Comparison of ENCODE assay signal across 8 mouse cellular contexts in genomic region chr6:124856916-124857839, GRCm38 (mm10). TPM values are rescaled to one million over a fixed set of nuclear protein-coding genes. Genes with fewer than 3 reads are reported as not detected.
A peak's percentile ranks its signal among the peaks of the same experiment; 100 is the strongest.
DNase-seq lines count a peak whose midpoint lies in the region; ATAC-seq and TF ChIP-seq lines count a peak whose summit lies in the region.

Gene P3h3, minus strand, starts transcription at chr6:124857752.

- H3K9ac ChIP-seq in hindbrain, embryonic 14.5 days, result peak within 1 kb of the TSS; percentile 96

- H3K4me1 ChIP-seq in hindbrain, embryonic 14.5 days (replicated peaks; ENCODE audit: control insufficient read depth, insufficient read depth, low read length), result peaks cover 42% of the 10 kb centered on the region

- ATAC-seq in Patski, result peak; percentile 62
- peak; percentile 89 for ATAC-seq in hindbrain, embryonic 14.5 days (ENCODE audit: low FRiP score)

- in situ Hi-C loops in Patski (cut with MboI; ENCODE audit: low pct_unique_long_range_greater_than_20kb), result no loop called here

- no peaks in the 10 kb centered on the region for H3K9me3 ChIP-seq in hindbrain, embryonic 14.5 days (ENCODE audit: control insufficient read depth, low read length)

- DNase-seq in Patski (ENCODE audit: low read depth, low spot score), result no peak
- DNase-seq in cerebellum, postnatal 10 days, result peak; percentile 95
- peak; percentile 84 to 87 for DNase-seq in frontal cortex, postnatal 36 days (ENCODE audit: low spot score in 2 of 2)
- DNase-seq in hindbrain, embryonic 14.5 days (ENCODE audit: low spot score), result peak; percentile 84
- DNase-seq in left cerebral cortex, adult 18-20 months (ENCODE audit: low spot score in 2 of 2), result peak; percentile 78 to 89
- peak; percentile 87 to 88 for DNase-seq in lung, postnatal 4 days
- DNase-seq in retina, postnatal 1 day, result peak; percentile 91
- DNase-seq in thymus, postnatal 4 days, result peak; percentile 86

- peak within 1 kb of the TSS; percentile 71 for H3K4me3 ChIP-seq in hindbrain, embryonic 14.5 days (replicated peaks; ENCODE audit: low read length)

- peak within 1 kb of the TSS; percentile 83 for H3K4me2 ChIP-seq in hindbrain, embryonic 14.5 days (replicated peaks)

- TF ChIP-seq CTCF in Patski (IDR thresholded peaks at IDR 0.05), result no peak

- POLR2A ChIA-PET in Patski (lab: Charles Lee), result interaction anchor here (0.6 kb wide), 1 partner anchor 55 kb away, joined by 6 read pairs; no protein-coding TSS in a partner anchor

- H3K36me3 ChIP-seq in hindbrain, embryonic 14.5 days (replicated peaks; ENCODE audit: control insufficient read depth, insufficient read depth), result peaks cover 24% of the 10 kb centered on the region

- WGBS in hindbrain, embryonic 14.5 days, result under 1% methylated on average over 57 of the region's 86 CpGs

- peak within 1 kb of the TSS; percentile 98 for H3K27ac ChIP-seq in hindbrain, embryonic 14.5 days

- CTCF ChIA-PET in Patski (lab: Charles Lee), result interaction anchor here (0.6 to 1.2 kb wide), 3 partner anchors 11 to 417 kb away, joined by 3 to 7 read pairs (median 3); partner anchors contain the start of gene Mlf2

- H3K27me3 ChIP-seq in Patski, result no peaks in the 10 kb centered on the region
- H3K27me3 ChIP-seq in hindbrain, embryonic 14.5 days (ENCODE audit: control insufficient read depth, insufficient read depth, low read length), result no peaks in the 10 kb centered on the region

RNA-seq across cellular contexts. Expression of gene P3h3, which starts in this region (rescaled TPM):
- polyA plus RNA-seq in Patski (2021), result 15.1 TPM
- polyA plus RNA-seq in hindbrain, embryonic 14.5 days (2014; fragmentation: Nextera tagmentation; extraction: Ambion mirVana), result 13.3 and 17.6 TPM in 2 replicates
- total RNA-seq in left cerebral cortex, adult 18-20 months (2021), result 10 to 100 TPM; 23.5 to 30.9 TPM
